ENCODE assay signal across 31 mouse cellular contexts in the genomic region with DNA sequence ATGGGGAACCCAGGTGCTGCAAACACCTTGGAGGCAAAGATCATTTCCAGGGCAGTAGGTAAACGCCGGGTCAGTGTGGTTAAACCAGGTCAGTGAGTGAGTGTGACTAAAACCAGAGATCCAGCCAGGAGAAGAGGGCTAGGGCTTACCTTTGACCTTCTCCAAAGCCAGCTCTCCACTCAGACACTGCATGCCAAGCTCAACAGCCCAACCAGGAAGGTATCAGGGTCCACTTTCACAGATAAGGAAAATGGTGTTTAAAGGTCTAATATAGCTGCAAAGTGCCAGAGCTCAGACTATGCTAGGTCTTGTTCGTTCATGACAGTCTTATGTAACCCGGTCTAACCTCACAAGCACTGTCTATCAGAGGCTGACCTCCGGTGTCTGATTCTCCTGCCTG. TPM values are rescaled to one million over a fixed set of nuclear protein-coding genes. Genes with fewer than 3 reads are reported as not detected.
DNase-seq lines count a peak whose midpoint lies in the region; ATAC-seq and TF ChIP-seq lines count a peak whose summit lies in the region.
"Had no signal": no experiment of that assay in that cellular context is flagged by ENCODE, and none has a peak within 500 bp of the region (broad histone marks: within the 10 kb centered on the region; RNA-seq: fewer than 3 reads in every experiment).

No protein-coding gene starts in this region.

- H3K9me3 ChIP-seq in kidney, embryonic 16.5 days (ENCODE audit: low read length) = 0 out of 2 replicates have a peak, but pooled peaks cover 4% of the 10 kb centered on the region
- no peaks in the 10 kb centered on the region for H3K9me3 ChIP-seq in liver, embryonic 11.5 days (ENCODE audit: control insufficient read depth, low read length)
- H3K9me3 ChIP-seq in liver, embryonic 16.5 days (replicated peaks; ENCODE audit: control insufficient read depth, low read length) = no peaks in the 10 kb centered on the region
- H3K9me3 ChIP-seq: embryonic facial prominence, embryonic 13.5 days; forebrain, embryonic 10.5 days; forebrain, embryonic 15.5 days; hindbrain, embryonic 13.5 days; limb, embryonic 13.5 days; stomach, embryonic 15.5 days had no signal

- H3K4me2 ChIP-seq in kidney, embryonic 16.5 days (replicated peaks; ENCODE audit: low read depth, low read length) = no peak overlapping the region
- H3K4me2 ChIP-seq in liver, embryonic 11.5 days = no peak overlapping the region
- no peak overlapping the region for H3K4me2 ChIP-seq in liver, embryonic 16.5 days (ENCODE audit: low read depth, low read length)
- H3K4me2 ChIP-seq: embryonic facial prominence, embryonic 13.5 days; forebrain, embryonic 15.5 days; heart, embryonic 12.5 days; hindbrain, embryonic 13.5 days; limb, embryonic 13.5 days; lung, embryonic 14.5 days; stomach, embryonic 15.5 days had no signal

- no peaks in the 10 kb centered on the region for H3K36me3 ChIP-seq in kidney, embryonic 16.5 days (ENCODE audit: insufficient read depth, low read length)
- no peaks in the 10 kb centered on the region for H3K36me3 ChIP-seq in liver, adult 2 months (ENCODE audit: control insufficient read depth, insufficient read depth, low read length)
- H3K36me3 ChIP-seq in liver, embryonic 11.5 days (ENCODE audit: control insufficient read depth, insufficient read depth, low read length) = no peaks in the 10 kb centered on the region
- H3K36me3 ChIP-seq in liver, embryonic 16.5 days (ENCODE audit: control insufficient read depth, insufficient read depth) = no peaks in the 10 kb centered on the region
- H3K36me3 ChIP-seq: embryonic facial prominence, embryonic 13.5 days; forebrain, embryonic 10.5 days; forebrain, embryonic 15.5 days; heart, embryonic 12.5 days; hindbrain, embryonic 13.5 days; limb, embryonic 13.5 days; stomach, embryonic 15.5 days had no signal

- H3K27ac ChIP-seq in kidney, embryonic 16.5 days (ENCODE audit: low read length) = no peak overlapping the region
- H3K27ac ChIP-seq in liver, adult 2 months (replicated peaks; ENCODE audit: insufficient read depth, low read depth, low read length) = peak overlapping the region; percentile 43
- no peak overlapping the region for H3K27ac ChIP-seq in liver, embryonic 11.5 days (ENCODE audit: low read depth, low read length)
- H3K27ac ChIP-seq in liver, embryonic 16.5 days (ENCODE audit: low read length) = peak overlapping the region; percentile 40; the same call in 1 of the 2 replicates
- H3K27ac ChIP-seq: embryonic facial prominence, embryonic 13.5 days; forebrain, embryonic 10.5 days; forebrain, embryonic 15.5 days; hindbrain, embryonic 13.5 days; kidney, postnatal 0 days; layer of hippocampus, adult 2 months; limb, embryonic 13.5 days; stomach, embryonic 15.5 days had no signal

- no peaks in the 10 kb centered on the region for H3K79me2 ChIP-seq in liver, adult 2 months (ENCODE audit: control insufficient read depth, insufficient read depth, low read length)

- 0 out of 2 replicates have a peak, but pooled peaks cover 3% of the 10 kb centered on the region for H3K27me3 ChIP-seq in kidney, embryonic 16.5 days (ENCODE audit: insufficient read depth, low read length)
- no peaks in the 10 kb centered on the region for H3K27me3 ChIP-seq in liver, adult 2 months (ENCODE audit: control insufficient read depth, insufficient read depth, low read length)
- 0 out of 2 replicates have a peak, but pooled peaks cover 2% of the 10 kb centered on the region for H3K27me3 ChIP-seq in liver, embryonic 11.5 days (replicated peaks; ENCODE audit: control insufficient read depth, insufficient read depth, low read length)
- peaks cover 10% of the 10 kb centered on the region for H3K27me3 ChIP-seq in liver, embryonic 16.5 days (ENCODE audit: control insufficient read depth, insufficient read depth, low read depth, low read length)
- H3K27me3 ChIP-seq: embryonic facial prominence, embryonic 13.5 days; forebrain, embryonic 15.5 days; heart, embryonic 12.5 days; hindbrain, embryonic 13.5 days; stomach, embryonic 15.5 days had no signal

- DNase-seq in kidney, adult 11 months = peak; percentile 55
- DNase-seq in liver, adult 2 months (ENCODE audit: extremely low read depth, low read depth, low spot score) = peak; percentile 100
- DNase-seq in liver, embryonic 11.5 days (ENCODE audit: low spot score) = no peak
- DNase-seq in cerebellum, postnatal 14 days = no peak
- no peak for DNase-seq in retina, embryonic 14.5 days (ENCODE audit: low spot score)
- DNase-seq: adrenal gland, adult 2 months; cerebellum, adult 9-10 months; gastrocnemius, postnatal 36 days; heart, adult 18-20 months; heart, postnatal 4 days; lung, embryonic 14.5 days; lung, postnatal 14 days; midbrain, embryonic 14.5 days; retina, postnatal 1 day; right cerebral cortex, postnatal 14 days had no signal

- no peak for ATAC-seq in kidney, embryonic 16.5 days (ENCODE audit: low FRiP score, low TSS enrichment)
- no peak for ATAC-seq in liver, embryonic 11.5 days (replicated peaks; ENCODE audit: low FRiP score)
- ATAC-seq in liver, embryonic 16.5 days (ENCODE audit: low read depth) = peak; percentile 86
- ATAC-seq: activated CD4-positive, CD25-positive, alpha-beta regulatory T cell, adult 4 months; forebrain, embryonic 15.5 days had no signal

- 90% methylated on average over 5 of the region's 5 CpGs for WGBS in kidney, embryonic 16.5 days
- 25% methylated on average over 5 of the region's 5 CpGs for WGBS in liver, adult 2 months
- WGBS in liver, embryonic 11.5 days = 69% methylated on average over 5 of the region's 5 CpGs
- 61% methylated on average over 5 of the region's 5 CpGs for WGBS in liver, embryonic 16.5 days (ENCODE audit: insufficient replicate concordance)

- TF ChIP-seq CTCF in liver, adult 2 months (IDR thresholded peaks at IDR 0.05; ENCODE audit: low read depth, low read length) = peak; percentile 74

- no peak overlapping the region for H3K4me3 ChIP-seq in kidney, embryonic 16.5 days (ENCODE audit: low read length)
- no peak overlapping the region for H3K4me3 ChIP-seq in liver, adult 2 months (ENCODE audit: insufficient read depth, low read depth, low read length)
- H3K4me3 ChIP-seq in liver, embryonic 11.5 days (ENCODE audit: low read depth, low read length) = no peak overlapping the region
- no peak overlapping the region for H3K4me3 ChIP-seq in liver, embryonic 16.5 days (ENCODE audit: low read depth, low read length)
- H3K4me3 ChIP-seq: embryonic facial prominence, embryonic 13.5 days; forebrain, embryonic 10.5 days; forebrain, embryonic 15.5 days; heart, embryonic 12.5 days; hindbrain, embryonic 13.5 days; layer of hippocampus, adult 2 months; limb, embryonic 13.5 days; stomach, embryonic 15.5 days had no signal

- TF ChIP-seq POLR2A in liver, adult 2 months (IDR thresholded peaks at IDR 0.05; ENCODE audit: extremely low read depth, insufficient read depth, low read length) = no peak

- H3K9ac ChIP-seq in kidney, embryonic 16.5 days (replicated peaks; ENCODE audit: low read length) = no peak overlapping the region
- no peak overlapping the region for H3K9ac ChIP-seq in liver, adult 2 months (ENCODE audit: low read depth, low read length)
- H3K9ac ChIP-seq in liver, embryonic 11.5 days (ENCODE audit: low read depth, low read length) = no peak overlapping the region
- no peak overlapping the region for H3K9ac ChIP-seq in liver, embryonic 16.5 days (ENCODE audit: low read depth, low read length)
- H3K9ac ChIP-seq: embryonic facial prominence, embryonic 13.5 days; forebrain, embryonic 15.5 days; heart, embryonic 12.5 days; hindbrain, embryonic 13.5 days; limb, embryonic 13.5 days; lung, embryonic 14.5 days; stomach, embryonic 15.5 days had no signal

- peaks cover 16% of the 10 kb centered on the region for H3K4me1 ChIP-seq in kidney, embryonic 16.5 days (ENCODE audit: insufficient read depth, low read length)
- H3K4me1 ChIP-seq in liver, adult 2 months (ENCODE audit: control insufficient read depth, insufficient read depth, low read length) = 0 out of 2 replicates have a peak, but pooled peaks cover 4% of the 10 kb centered on the region
- H3K4me1 ChIP-seq in liver, embryonic 11.5 days (replicated peaks; ENCODE audit: control insufficient read depth, insufficient read depth, low read length) = peaks cover 9% of the 10 kb centered on the region
- peaks cover 5% of the 10 kb centered on the region for H3K4me1 ChIP-seq in liver, embryonic 16.5 days (ENCODE audit: control insufficient read depth, low read depth, low read length)

RNA-seq across cellular contexts. Expression of gene BC030867, which starts 7.4 kb away (rescaled TPM):
- polyA plus RNA-seq in kidney, embryonic 16.5 days (2015; fragmentation: Nextera tagmentation; extraction: Ambion mirVana) = 21.2 and 24.6 TPM in 2 replicates
- total RNA-seq in liver, adult 2 months (2014; rRNA removed) = 0.27 TPM in 1 of 2 replicates, not detected in the other
- polyA plus RNA-seq in liver, adult 2 months (2012; rRNA removed) = 0.20 and 0.38 TPM in 2 replicates
- polyA plus RNA-seq in liver, embryonic 11.5 days (2014; fragmentation: Nextera tagmentation; extraction: Ambion mirVana) = 28.2 and 29.4 TPM in 2 replicates
- 13.2 and 13.8 TPM in 2 replicates for polyA plus RNA-seq in liver, embryonic 16.5 days (2015; fragmentation: Nextera tagmentation; extraction: Ambion mirVana)
- total RNA-seq: gastrocnemius, adult 18-20 months; gastrocnemius, postnatal 36 days; monocyte, adult 5-6 weeks had no signal

RNA-seq across cellular contexts. Expression of gene Hdac5, which starts 11.3 kb away (rescaled TPM):
- 51.5 and 59.8 TPM in 2 replicates for polyA plus RNA-seq in kidney, embryonic 16.5 days (2015; fragmentation: Nextera tagmentation; extraction: Ambion mirVana)
- total RNA-seq in liver, adult 2 months (2014; rRNA removed) = 15.9 and 25.0 TPM in 2 replicates
- polyA plus RNA-seq in liver, adult 2 months (2012; rRNA removed) = 38.2 and 60.5 TPM in 2 replicates
- 23.8 and 26.0 TPM in 2 replicates for polyA plus RNA-seq in liver, embryonic 11.5 days (2014; fragmentation: Nextera tagmentation; extraction: Ambion mirVana)
- 16.9 and 20.4 TPM in 2 replicates for polyA plus RNA-seq in liver, embryonic 16.5 days (2015; fragmentation: Nextera tagmentation; extraction: Ambion mirVana)

RNA-seq across cellular contexts. Expression of gene Asb16, which starts 27.3 kb away (rescaled TPM):
- not detected in 2 replicates for polyA plus RNA-seq in kidney, embryonic 16.5 days (2015; fragmentation: Nextera tagmentation; extraction: Ambion mirVana)
- 0.09 TPM in 1 of 2 replicates, not detected in the other for total RNA-seq in liver, adult 2 months (2014; rRNA removed)
- 0.16 and 0.20 TPM in 2 replicates for polyA plus RNA-seq in liver, adult 2 months (2012; rRNA removed)
- polyA plus RNA-seq in liver, embryonic 11.5 days (2014; fragmentation: Nextera tagmentation; extraction: Ambion mirVana) = 0.05 and 0.12 TPM in 2 replicates
- polyA plus RNA-seq in liver, embryonic 16.5 days (2015; fragmentation: Nextera tagmentation; extraction: Ambion mirVana) = 0.04 TPM in 1 of 2 replicates, not detected in the other
- total RNA-seq: CH12.LX; monocyte, adult 5-6 weeks had no signal
- polyA plus RNA-seq: activated CD4-positive, CD25-positive, alpha-beta regulatory T cell, adult 4 months; C2C12; forebrain, embryonic 15.5 days; hindbrain, embryonic 13.5 days; kidney, postnatal 0 days; stomach, embryonic 15.5 days had no signal

RNA-seq across cellular contexts. Expression of gene Tmub2, which starts 43.5 kb away (rescaled TPM):
- polyA plus RNA-seq in kidney, embryonic 16.5 days (2015; fragmentation: Nextera tagmentation; extraction: Ambion mirVana) = 64.4 and 66.7 TPM in 2 replicates
- total RNA-seq in liver, adult 2 months (2014; rRNA removed) = 18.1 and 19.0 TPM in 2 replicates
- 33.5 and 34.2 TPM in 2 replicates for polyA plus RNA-seq in liver, adult 2 months (2012; rRNA removed)
- polyA plus RNA-seq in liver, embryonic 11.5 days (2014; fragmentation: Nextera tagmentation; extraction: Ambion mirVana) = 41.6 and 44.8 TPM in 2 replicates
- 26.7 and 28.5 TPM in 2 replicates for polyA plus RNA-seq in liver, embryonic 16.5 days (2015; fragmentation: Nextera tagmentation; extraction: Ambion mirVana)

RNA-seq across cellular contexts. Expression of gene G6pc3, which starts 51.8 kb away (rescaled TPM):
- 46.0 and 49.9 TPM in 2 replicates for polyA plus RNA-seq in kidney, embryonic 16.5 days (2015; fragmentation: Nextera tagmentation; extraction: Ambion mirVana)
- total RNA-seq in liver, adult 2 months (2014; rRNA removed) = 2.8 and 3.6 TPM in 2 replicates
- polyA plus RNA-seq in liver, adult 2 months (2012; rRNA removed) = 17.1 and 25.9 TPM in 2 replicates
- polyA plus RNA-seq in liver, embryonic 11.5 days (2014; fragmentation: Nextera tagmentation; extraction: Ambion mirVana) = 38.8 and 39.5 TPM in 2 replicates
- polyA plus RNA-seq in liver, embryonic 16.5 days (2015; fragmentation: Nextera tagmentation; extraction: Ambion mirVana) = 7.7 and 8.2 TPM in 2 replicates

Comparison
In these comparisons a context has a peak if more than half of its experiments do, and no peak if none do; other contexts are left out.
1. DNase-seq: peak in kidney, adult 11 months (single experiment) and liver, adult 2 months (single experiment); none in liver, embryonic 11.5 days (single experiment), cerebellum, postnatal 14 days (0 of 2) and retina, embryonic 14.5 days (single experiment).
2. H3K27ac ChIP-seq: peak in liver, adult 2 months (single experiment) and liver, embryonic 16.5 days (single experiment); none in kidney, embryonic 16.5 days (single experiment) and liver, embryonic 11.5 days (single experiment).
3. RNA of gene BC030867, which starts 7.4 kb away (polyA plus RNA-seq): 28.2 to 29.4 TPM in liver, embryonic 11.5 days, 21.2 to 24.6 TPM in kidney, embryonic 16.5 days and 13.2 to 13.8 TPM in liver, embryonic 16.5 days; 0.20 to 0.38 TPM in liver, adult 2 months; every median in the first group is over 10 times any median in the second.